Mouse (Mus musculus) limb, embryonic 13.5 days (tissue): ENCODE measurements around the gene Dhodh. TPM values are rescaled to one million over a fixed set of nuclear protein-coding genes. Genes with fewer than 3 reads are reported as not detected.
A peak's percentile ranks its signal among the peaks of the same experiment; 100 is the strongest.

Experiments
- ATAC-seq: fragments of 200-750 bp; cut with Nextera tagmentation; 2 replicates; pipeline ENCODE4 v1.8.0; 2017; ENCODE audit warnings: low read depth, moderate number of reproducible peaks, moderate TSS enrichment; ENCODE audit not compliant: low FRiP score
- H3K27ac ChIP-seq: fragments of 300-500 bp; sonication (generic); 2 replicates; pipeline ENCODE4 v1.5.1; 2015; ENCODE audit warnings: inconsistent platforms, mild to moderate bottlenecking, moderate library complexity
- H3K27me3 ChIP-seq: fragments of 300-500 bp; sonication (generic); 2 replicates; pipeline ENCODE4 v1.6.1; 2015; ENCODE audit warnings: mild to moderate bottlenecking, inconsistent platforms
- H3K36me3 ChIP-seq: fragments of 300-500 bp; sonication (generic); 2 replicates; pipeline ENCODE4 v1.6.1; 2015; ENCODE audit warnings: inconsistent platforms, mild to moderate bottlenecking, moderate library complexity
- H3K4me1 ChIP-seq: fragments of 300-500 bp; sonication (generic); 2 replicates; pipeline ENCODE4 v1.6.1; 2015; ENCODE audit warnings: inconsistent platforms
- H3K4me2 ChIP-seq: fragments of 300-500 bp; sonication (generic); replicated peaks from 2 replicates; pipeline ENCODE4 v1.6.1; 2015; ENCODE audit warnings: inconsistent platforms, mild to moderate bottlenecking, moderate library complexity
- H3K4me3 ChIP-seq: fragments of 300-500 bp; sonication (generic); 2 replicates; pipeline ENCODE4 v1.5.1; 2015; ENCODE audit warnings: moderate library complexity, mild to moderate bottlenecking, inconsistent platforms
- H3K9ac ChIP-seq: fragments of 300-500 bp; sonication (generic); 2 replicates; pipeline ENCODE4 v1.6.1; 2015; ENCODE audit warnings: mild to moderate bottlenecking, inconsistent platforms
- H3K9me3 ChIP-seq: fragments of 300-500 bp; sonication (generic); 2 replicates; pipeline ENCODE4 v1.6.1; 2016; ENCODE audit warnings: inconsistent platforms
- WGBS: fragments of 180-500 bp; shearing (Covaris S2); methylation state at CpG from one replicate; pipeline ENCODE4 v1.1.7; 2015; 5-methylcytosine and 5-hydroxymethylcytosine counted together
- polyA plus RNA-seq: library from polyadenylated mRNA; unstranded; fragments of >200 nt; fragmentation: Nextera tagmentation; extraction: Ambion mirVana; gene quantifications from 2 replicates; pipeline ENCODE4 v1.2.1, GENCODE M21; 2015

The Dhodh gene
- polyA plus RNA-seq, 1 experiment from 2014 or later: 54.1 TPM

DNA sequence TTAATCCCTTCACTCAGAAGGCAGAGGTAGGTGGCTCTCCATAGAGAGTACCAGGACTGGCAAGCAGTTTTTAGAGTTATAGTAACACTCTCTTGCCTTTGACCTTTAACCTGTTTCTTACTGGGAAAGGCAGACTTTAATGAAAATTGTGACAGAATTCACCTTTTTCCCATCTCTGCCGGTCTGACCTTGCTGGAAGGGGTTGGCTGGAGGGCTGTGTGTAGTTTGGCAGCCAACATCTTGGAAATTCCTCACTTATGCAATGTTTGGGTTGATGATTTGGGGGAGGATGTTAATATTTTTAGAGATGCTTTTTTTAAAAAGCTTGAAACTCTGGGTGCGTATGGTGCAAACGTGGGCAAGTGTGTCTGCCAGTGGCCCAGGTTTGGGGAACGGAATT, 24.2 kb downstream of the Dhodh start:
- no peaks in the 10 kb centered on the region for H3K36me3 ChIP-seq
- no peak for ATAC-seq
- no peaks in the 10 kb centered on the region for H3K4me1 ChIP-seq
- no peak overlapping the region for H3K9ac ChIP-seq
- no peaks in the 10 kb centered on the region for H3K27me3 ChIP-seq
- H3K27ac ChIP-seq: no peak overlapping the region
- 75% methylated on average over 4 of the region's 4 CpGs for WGBS
- no peaks in the 10 kb centered on the region; the same call in 1 of the 2 replicates for H3K9me3 ChIP-seq
- no peak overlapping the region for H3K4me3 ChIP-seq
- no peak overlapping the region for H3K4me2 ChIP-seq

DNA sequence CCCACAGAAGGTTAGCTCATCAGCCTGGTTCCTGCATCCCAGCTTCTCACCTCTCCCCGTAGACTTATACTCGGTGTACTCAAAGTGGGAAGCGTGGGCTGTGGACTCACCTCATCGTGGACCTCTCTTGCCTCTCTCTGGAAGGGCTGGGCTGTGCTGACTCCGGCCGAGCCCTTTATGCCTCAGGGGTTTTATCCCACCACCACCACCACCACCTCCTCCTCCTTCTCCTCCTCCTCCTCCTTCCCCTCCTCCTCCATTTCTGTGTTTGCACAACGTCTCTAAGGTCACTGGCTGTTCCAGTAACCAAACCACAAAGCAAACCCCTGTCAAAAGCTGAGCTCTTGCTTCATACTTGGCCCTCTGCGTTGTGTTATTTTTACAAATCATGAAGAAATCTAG, 29.6 kb downstream of the Dhodh start, which contains the start of gene Hp:
Gene Hp, minus strand, starts transcription at position 273 of the 402 bp plus-strand sequence.
- Histone ChIP-seq H3K4me3 (no peak within 1 kb of the TSS), H3K9ac (no peak within 1 kb of the TSS), H3K9me3 (no peaks in the 10 kb centered on the region; the same call in 1 of the 2 replicates), H3K27me3 (no peaks in the 10 kb centered on the region), H3K4me1 (no peaks in the 10 kb centered on the region), H3K27ac (no peak within 1 kb of the TSS), H3K4me2 (no peak within 1 kb of the TSS), H3K36me3 (no peaks in the 10 kb centered on the region)
- ATAC-seq: no peak
- WGBS: 59% methylated on average over 8 of the region's 8 CpGs

- ATAC-seq: no peak
- no peak overlapping the region for H3K4me3 ChIP-seq
- no peak overlapping the region for H3K4me2 ChIP-seq
- H3K4me1 ChIP-seq: no peaks in the 10 kb centered on the region
- WGBS: 72% methylated on average over 4 of the region's 4 CpGs
- H3K27ac ChIP-seq: no peak overlapping the region
- no peaks in the 10 kb centered on the region for H3K9me3 ChIP-seq
- no peak overlapping the region for H3K9ac ChIP-seq
- peaks cover 15% of the 10 kb centered on the region for H3K36me3 ChIP-seq
- H3K27me3 ChIP-seq: no peaks in the 10 kb centered on the region
Measured at GRCm38 (mm10) chr8:109576311-109576710, 32.2 kb downstream of the Dhodh start.

- Histone ChIP-seq H3K27me3 (no peaks in the 10 kb centered on the region), H3K36me3 (peaks cover 38% of the 10 kb centered on the region), H3K27ac (no peak overlapping the region), H3K4me1 (peaks cover 8% of the 10 kb centered on the region; the same call in 1 of the 2 replicates), H3K4me3 (no peak overlapping the region), H3K9me3 (no peaks in the 10 kb centered on the region), H3K4me2 (no peak overlapping the region), H3K9ac (no peak overlapping the region)
- 87% methylated on average over 12 of the region's 12 CpGs for WGBS
- ATAC-seq: no peak
Measured at GRCm38 (mm10) chr8:109571139-109571538, 37.3 kb downstream of the Dhodh start.

DNA sequence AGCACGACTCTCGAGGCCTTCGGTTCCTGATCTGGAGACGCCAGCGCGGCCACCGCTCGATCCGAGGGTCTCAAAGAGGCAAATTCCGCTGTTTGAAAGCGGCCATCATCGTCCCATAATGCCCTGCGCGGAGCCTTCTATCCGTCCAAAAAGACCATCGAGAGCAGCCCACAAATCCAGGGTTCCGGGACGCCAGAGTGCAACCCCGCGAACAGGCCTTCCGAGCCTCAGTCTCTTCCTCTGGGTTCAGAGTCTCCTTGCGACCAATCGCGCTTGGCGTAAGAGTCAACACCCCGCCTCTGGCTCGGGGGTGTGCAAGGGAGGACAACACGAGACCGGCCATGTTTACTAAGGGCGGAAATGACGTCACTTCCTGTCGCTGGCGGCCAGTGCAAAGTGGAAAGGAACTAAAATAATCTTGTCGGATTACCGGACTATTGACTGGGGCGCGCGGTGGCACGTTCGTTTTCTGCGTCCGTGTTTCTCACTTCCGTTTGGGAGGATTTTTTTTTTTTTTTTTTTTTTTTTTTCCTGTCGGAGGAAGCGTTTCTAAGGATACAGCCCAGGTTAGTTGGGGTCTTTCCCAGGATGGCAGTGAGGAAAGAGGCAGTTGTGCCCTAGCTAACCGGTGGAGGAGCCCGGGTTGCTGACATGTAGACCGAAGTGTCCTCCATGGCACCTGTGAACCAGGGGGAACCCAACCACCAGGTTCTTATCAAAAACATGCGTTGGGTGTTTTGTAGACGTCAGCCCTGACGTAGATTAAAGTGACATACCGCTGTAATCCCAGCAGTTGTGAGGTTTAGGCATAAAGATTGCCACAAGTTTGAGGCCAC, 42.8 kb downstream of the Dhodh start, which contains the start of the genes Dhx38 and Txnl4b:
Gene Dhx38, minus strand, starts transcription at position 364 of the 836 bp plus-strand sequence.
Gene Txnl4b, plus strand, starts transcription at position 395 of the 836 bp plus-strand sequence.
- peak within 1 kb of the TSS; percentile 96 for H3K4me2 ChIP-seq
- peak within 1 kb of the TSS; percentile 95 for H3K9ac ChIP-seq
- under 1% methylated on average over 52 of the region's 52 CpGs for WGBS
- peak; percentile 100 for ATAC-seq
- peaks cover 15% of the 10 kb centered on the region for H3K4me1 ChIP-seq
- H3K9me3 ChIP-seq: no peaks in the 10 kb centered on the region
- peak within 1 kb of the TSS; percentile 94 for H3K4me3 ChIP-seq
- peaks cover 40% of the 10 kb centered on the region for H3K36me3 ChIP-seq
- H3K27me3 ChIP-seq: no peaks in the 10 kb centered on the region
- H3K27ac ChIP-seq: peak within 1 kb of the TSS; percentile 92

DNA sequence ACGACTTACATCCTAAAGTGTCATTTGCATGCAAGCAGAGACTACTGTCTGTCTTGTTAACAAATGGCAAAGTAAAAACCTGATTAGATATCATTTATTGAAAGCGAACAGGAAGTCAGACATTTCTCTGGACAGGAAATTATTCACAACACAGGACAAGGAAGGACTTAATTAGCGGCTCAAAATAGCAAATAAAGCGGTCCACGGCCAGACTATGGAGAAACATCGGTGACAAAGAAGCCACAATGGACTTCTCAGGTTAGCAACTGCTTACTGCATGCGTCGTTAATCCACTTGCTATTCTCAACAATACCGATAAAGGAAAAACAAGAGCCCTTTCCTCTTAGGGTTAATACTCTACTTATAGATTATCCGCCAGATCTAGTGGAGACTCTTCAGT, 43.7 kb downstream of the Dhodh start:
- WGBS: 5% methylated on average over 10 of the region's 10 CpGs
- Histone ChIP-seq H3K4me3 (peak overlapping the region; percentile 94), H3K4me2 (peak overlapping the region; percentile 96), H3K36me3 (peaks cover 40% of the 10 kb centered on the region), H3K9me3 (no peaks in the 10 kb centered on the region), H3K27ac (peak overlapping the region; percentile 92; the same call in 1 of the 2 replicates), H3K4me1 (peaks cover 15% of the 10 kb centered on the region), H3K9ac (peak overlapping the region; percentile 95), H3K27me3 (no peaks in the 10 kb centered on the region)
- ATAC-seq: no peak

GRCm38 (mm10) chr8:109563881-109564280, 44.6 kb downstream of the Dhodh start:
- ATAC-seq: no peak
- H3K36me3 ChIP-seq: peaks cover 40% of the 10 kb centered on the region
- H3K4me2 ChIP-seq: peak overlapping the region; percentile 96
- peaks cover 15% of the 10 kb centered on the region for H3K4me1 ChIP-seq
- WGBS: 78% methylated on average over 2 of the region's 2 CpGs
- H3K9me3 ChIP-seq: no peaks in the 10 kb centered on the region
- H3K9ac ChIP-seq: no peak overlapping the region
- H3K4me3 ChIP-seq: no peak overlapping the region
- no peak overlapping the region for H3K27ac ChIP-seq
- no peaks in the 10 kb centered on the region for H3K27me3 ChIP-seq

- no peak overlapping the region for H3K4me3 ChIP-seq
- 47% methylated on average over 3 of the region's 3 CpGs for WGBS
- H3K4me2 ChIP-seq: no peak overlapping the region
- no peaks in the 10 kb centered on the region for H3K27me3 ChIP-seq
- H3K36me3 ChIP-seq: peaks cover 100% of the 10 kb centered on the region
- no peaks in the 10 kb centered on the region for H3K9me3 ChIP-seq
- H3K27ac ChIP-seq: no peak overlapping the region
- no peaks in the 10 kb centered on the region for H3K4me1 ChIP-seq
- no peak for ATAC-seq
- H3K9ac ChIP-seq: no peak overlapping the region
Measured at GRCm38 (mm10) chr8:109551663-109552062, 56.8 kb downstream of the Dhodh start.

DNA sequence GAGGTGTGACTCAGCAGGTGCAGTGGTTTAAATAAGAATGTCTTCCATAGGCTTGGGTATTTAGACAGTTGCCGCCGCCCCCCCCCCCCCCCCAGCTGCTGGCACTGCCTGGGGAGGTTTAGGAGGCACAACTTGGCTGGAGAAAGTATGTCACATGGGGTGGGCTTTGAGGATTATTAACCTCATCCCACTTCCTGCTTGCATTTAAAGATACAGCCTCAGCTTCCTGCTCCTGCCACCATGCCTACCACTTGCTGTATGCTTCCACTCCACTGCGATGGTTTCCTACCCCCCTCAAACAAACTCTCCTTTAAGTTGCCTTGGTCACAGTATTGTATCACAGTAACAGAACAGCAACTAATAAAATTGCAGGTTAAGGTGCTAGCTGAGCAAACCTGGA, 64.4 kb downstream of the Dhodh start:
- Histone ChIP-seq H3K4me3 (no peak overlapping the region), H3K27ac (no peak overlapping the region; the same call in 1 of the 2 replicates), H3K4me1 (peaks cover 24% of the 10 kb centered on the region), H3K9ac (no peak overlapping the region), H3K9me3 (no peaks in the 10 kb centered on the region), H3K4me2 (no peak overlapping the region), H3K27me3 (no peaks in the 10 kb centered on the region), H3K36me3 (peaks cover 36% of the 10 kb centered on the region)
- ATAC-seq: no peak
- WGBS: 47% methylated on average over 3 of the region's 3 CpGs

DNA sequence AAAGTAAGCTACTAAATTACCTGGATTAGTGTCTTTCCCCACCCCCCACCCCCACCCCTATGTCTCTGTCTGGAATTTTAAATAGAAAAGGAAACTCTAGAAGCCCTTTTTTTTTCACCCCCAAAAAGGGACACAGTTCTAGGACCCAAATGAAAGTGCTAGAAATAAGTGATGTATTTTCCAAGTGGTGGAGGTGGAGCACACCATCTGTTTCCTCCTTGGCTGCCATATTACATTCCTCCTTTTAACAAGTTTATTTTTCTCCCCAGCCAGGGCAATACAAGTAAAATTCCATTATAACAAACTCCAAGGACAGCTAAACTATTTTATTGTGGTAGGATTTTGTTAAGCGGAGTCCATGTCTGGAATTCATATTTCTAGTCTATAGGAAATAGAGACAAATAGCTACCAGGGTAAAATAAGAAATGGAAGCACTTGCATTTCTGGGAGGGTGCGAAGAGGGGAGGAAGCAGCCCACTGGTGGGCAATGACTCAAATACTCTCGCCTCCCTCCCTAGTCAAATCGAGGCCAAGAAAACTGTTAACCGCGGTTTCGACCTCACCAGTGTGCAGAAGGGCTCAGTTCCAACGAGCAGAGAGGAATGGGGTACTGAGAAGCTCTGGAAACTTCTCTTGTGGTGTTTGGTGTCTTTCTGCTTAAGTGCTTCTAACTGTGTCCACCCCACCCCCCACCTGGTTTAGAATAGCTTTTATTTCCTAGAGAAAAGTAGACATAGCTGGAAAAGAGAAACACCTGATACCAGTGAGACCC, 65.5 kb downstream of the Dhodh start:
- WGBS: 52% methylated on average over 8 of the region's 8 CpGs
- H3K27ac ChIP-seq: peak overlapping the region; percentile 78
- peak; percentile 72 for ATAC-seq

DNA sequence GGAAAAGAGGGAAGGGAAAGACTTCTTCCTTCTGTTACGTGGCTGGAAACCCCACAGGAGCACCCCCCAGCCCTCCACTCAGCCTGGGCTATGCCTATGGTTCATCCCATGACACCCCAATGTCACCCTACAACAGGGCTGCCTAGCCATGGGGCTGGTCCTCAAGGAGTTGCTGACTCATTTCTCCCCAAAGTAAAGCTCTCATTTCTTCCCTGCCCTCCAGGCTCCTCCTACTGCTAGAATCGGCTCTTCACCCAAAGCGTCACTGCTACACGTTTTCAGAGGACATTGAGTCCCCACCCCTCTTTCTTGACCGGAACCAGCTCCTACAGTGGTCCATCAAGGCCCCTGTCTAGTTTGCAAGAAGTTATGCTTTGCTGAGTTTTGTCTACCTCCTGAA, 66.3 kb downstream of the Dhodh start:
- H3K4me3 ChIP-seq: no peak overlapping the region
- WGBS: 66% methylated on average over 5 of the region's 5 CpGs

More for the DNA sequence above, 65.5 kb downstream of the Dhodh start:
- no peak overlapping the region for H3K9ac ChIP-seq
- H3K4me2 ChIP-seq: no peak overlapping the region
- H3K4me1 ChIP-seq: peaks cover 24% of the 10 kb centered on the region
- peaks cover 24% of the 10 kb centered on the region for H3K36me3 ChIP-seq
- no peaks in the 10 kb centered on the region for H3K27me3 ChIP-seq
- no peak overlapping the region for H3K4me3 ChIP-seq
- H3K9me3 ChIP-seq: no peaks in the 10 kb centered on the region

More for the DNA sequence above, 66.3 kb downstream of the Dhodh start:
- H3K27me3 ChIP-seq: no peaks in the 10 kb centered on the region
- H3K4me2 ChIP-seq: no peak overlapping the region
- peak overlapping the region; percentile 78 for H3K27ac ChIP-seq
- ATAC-seq: no peak
- H3K36me3 ChIP-seq: peaks cover 17% of the 10 kb centered on the region
- H3K9me3 ChIP-seq: no peaks in the 10 kb centered on the region
- no peak overlapping the region for H3K9ac ChIP-seq
- peaks cover 24% of the 10 kb centered on the region for H3K4me1 ChIP-seq
